Mouse (Mus musculus): ENCODE results near the gene Gm4553. TPM values are rescaled to one million over a fixed set of nuclear protein-coding genes. Genes with fewer than 3 reads are reported as not detected.
"Not testable (repeated sequence)": the region's sequence is repeated elsewhere in the genome, so short reads cannot be mapped to it uniquely, and the experiment has no call there.

The Gm4553 gene
- polyA plus RNA-seq (2014; fragmentation: Nextera tagmentation; extraction: Ambion mirVana) = not detected in 2 replicates

- not testable (repeated sequence) for H3K9me3 ChIP-seq (ENCODE audit: control insufficient read depth, low read length); H3K9ac ChIP-seq (ENCODE audit: low read length); H3K27me3 ChIP-seq (ENCODE audit: control insufficient read depth, insufficient read depth, low read length); H3K27ac ChIP-seq (replicated peaks in 1 of 2; ENCODE audit: control insufficient read depth in 1 of 2, insufficient read depth in 1 of 2, low read depth in 2 of 2, low read length in 2 of 2); H3K36me3 ChIP-seq (ENCODE audit: control insufficient read depth, insufficient read depth, low read length); H3K4me3 ChIP-seq (ENCODE audit: control insufficient read depth in 1 of 2, insufficient read depth in 1 of 2, low read depth in 1 of 2, low read length in 2 of 2); ATAC-seq (ENCODE audit: insufficient number of reproducible peaks, insufficient read depth, low FRiP score, low read depth); H3K4me2 ChIP-seq (ENCODE audit: low read length); H3K4me1 ChIP-seq (ENCODE audit: control insufficient read depth in 2 of 2, insufficient read depth in 2 of 2, low read length in 2 of 2)
Observed at GRCm38 (mm10) chr7:142165639-142166038, at the start of gene Gm4553. Gene Gm4553, minus strand, starts transcription at chr7:142165739.

- not testable (repeated sequence) for H3K4me2 ChIP-seq (ENCODE audit: low read length); H3K9me3 ChIP-seq (ENCODE audit: control insufficient read depth, low read length); H3K36me3 ChIP-seq (ENCODE audit: control insufficient read depth, insufficient read depth, low read length); H3K27me3 ChIP-seq (ENCODE audit: control insufficient read depth, insufficient read depth, low read length); ATAC-seq (ENCODE audit: insufficient number of reproducible peaks, insufficient read depth, low FRiP score, low read depth); H3K4me3 ChIP-seq (ENCODE audit: control insufficient read depth in 1 of 2, insufficient read depth in 1 of 2, low read depth in 1 of 2, low read length in 2 of 2); H3K4me1 ChIP-seq (ENCODE audit: control insufficient read depth in 2 of 2, insufficient read depth in 2 of 2, low read length in 2 of 2); H3K27ac ChIP-seq (replicated peaks in 1 of 2; ENCODE audit: control insufficient read depth in 1 of 2, insufficient read depth in 1 of 2, low read depth in 2 of 2, low read length in 2 of 2); H3K9ac ChIP-seq (ENCODE audit: low read length)
- WGBS = 50% methylated on average over 1 of the region's 1 CpGs
Observed at GRCm38 (mm10) chr7:142212136-142212535, 46.6 kb upstream of the Gm4553 start.

- Histone ChIP-seq H3K4me3 (ENCODE audit: control insufficient read depth in 1 of 2, insufficient read depth in 1 of 2, low read depth in 1 of 2, low read length in 2 of 2) (no peak within 1 kb of the TSS), H3K9ac (ENCODE audit: low read length) (no peak within 1 kb of the TSS), H3K36me3 (ENCODE audit: control insufficient read depth, insufficient read depth, low read length) (no peaks in the 10 kb centered on the region), H3K27me3 (ENCODE audit: control insufficient read depth, insufficient read depth, low read length) (no peaks in the 10 kb centered on the region), H3K9me3 (ENCODE audit: control insufficient read depth, low read length) (no peaks in the 10 kb centered on the region), H3K4me2 (ENCODE audit: low read length) (no peak within 1 kb of the TSS), H3K4me1 (ENCODE audit: control insufficient read depth in 2 of 2, insufficient read depth in 2 of 2, low read length in 2 of 2) (no peaks in the 10 kb centered on the region), H3K27ac (replicated peaks in 1 of 2; ENCODE audit: control insufficient read depth in 1 of 2, insufficient read depth in 1 of 2, low read depth in 2 of 2, low read length in 2 of 2) (no peak within 1 kb of the TSS)
- no peak for ATAC-seq (ENCODE audit: insufficient number of reproducible peaks, insufficient read depth, low FRiP score, low read depth)
- 45% methylated on average over 1 of the region's 1 CpGs for WGBS
Observed at GRCm38 (mm10) chr7:142211559-142211958, 46.0 kb upstream of the Gm4553 start, which contains the start of gene Gm7579. Gene Gm7579, plus strand, starts transcription at chr7:142211859.

- not testable (repeated sequence) for H3K4me3 ChIP-seq (ENCODE audit: control insufficient read depth in 1 of 2, insufficient read depth in 1 of 2, low read depth in 1 of 2, low read length in 2 of 2); H3K4me1 ChIP-seq (ENCODE audit: control insufficient read depth in 2 of 2, insufficient read depth in 2 of 2, low read length in 2 of 2); H3K27ac ChIP-seq (replicated peaks in 1 of 2; ENCODE audit: control insufficient read depth in 1 of 2, insufficient read depth in 1 of 2, low read depth in 2 of 2, low read length in 2 of 2); H3K4me2 ChIP-seq (ENCODE audit: low read length); H3K9ac ChIP-seq (ENCODE audit: low read length); H3K9me3 ChIP-seq (ENCODE audit: control insufficient read depth, low read length); ATAC-seq (ENCODE audit: insufficient number of reproducible peaks, insufficient read depth, low FRiP score, low read depth); H3K27me3 ChIP-seq (ENCODE audit: control insufficient read depth, insufficient read depth, low read length); H3K36me3 ChIP-seq (ENCODE audit: control insufficient read depth, insufficient read depth, low read length)
- 74% methylated on average over 5 of the region's 5 CpGs for WGBS
Observed at GRCm38 (mm10) chr7:142206891-142207290, 41.4 kb upstream of the Gm4553 start.

GRCm38 (mm10) chr7:142205488-142205887 is 39.9 kb upstream of the Gm4553 start:
- Histone ChIP-seq H3K27me3 (ENCODE audit: control insufficient read depth, insufficient read depth, low read length) (no peaks in the 10 kb centered on the region), H3K27ac (replicated peaks in 1 of 2; ENCODE audit: control insufficient read depth in 1 of 2, insufficient read depth in 1 of 2, low read depth in 2 of 2, low read length in 2 of 2) (no peak overlapping the region), H3K4me2 (ENCODE audit: low read length) (no peak overlapping the region), H3K36me3 (ENCODE audit: control insufficient read depth, insufficient read depth, low read length) (no peaks in the 10 kb centered on the region), H3K4me1 (ENCODE audit: control insufficient read depth in 2 of 2, insufficient read depth in 2 of 2, low read length in 2 of 2) (no peaks in the 10 kb centered on the region), H3K9me3 (ENCODE audit: control insufficient read depth, low read length) (no peaks in the 10 kb centered on the region), H3K4me3 (ENCODE audit: control insufficient read depth in 1 of 2, insufficient read depth in 1 of 2, low read depth in 1 of 2, low read length in 2 of 2) (no peak overlapping the region), H3K9ac (ENCODE audit: low read length) (no peak overlapping the region)
- ATAC-seq (ENCODE audit: insufficient number of reproducible peaks, insufficient read depth, low FRiP score, low read depth) = no peak

- Histone ChIP-seq H3K27me3 (ENCODE audit: control insufficient read depth, insufficient read depth, low read length) (no peaks in the 10 kb centered on the region), H3K4me1 (ENCODE audit: control insufficient read depth in 2 of 2, insufficient read depth in 2 of 2, low read length in 2 of 2) (no peaks in the 10 kb centered on the region), H3K36me3 (ENCODE audit: control insufficient read depth, insufficient read depth, low read length) (no peaks in the 10 kb centered on the region), H3K27ac (replicated peaks in 1 of 2; ENCODE audit: control insufficient read depth in 1 of 2, insufficient read depth in 1 of 2, low read depth in 2 of 2, low read length in 2 of 2) (no peak within 1 kb of the TSS), H3K4me2 (ENCODE audit: low read length) (no peak within 1 kb of the TSS), H3K4me3 (ENCODE audit: control insufficient read depth in 1 of 2, insufficient read depth in 1 of 2, low read depth in 1 of 2, low read length in 2 of 2) (no peak within 1 kb of the TSS), H3K9me3 (ENCODE audit: control insufficient read depth, low read length) (no peaks in the 10 kb centered on the region), H3K9ac (ENCODE audit: low read length) (no peak within 1 kb of the TSS)
- ATAC-seq (ENCODE audit: insufficient number of reproducible peaks, insufficient read depth, low FRiP score, low read depth) = no peak
- 57% methylated on average over 1 of the region's 1 CpGs for WGBS
Observed at GRCm38 (mm10) chr7:142201064-142201463, 35.5 kb upstream of the Gm4553 start, which contains the start of gene Krtap5-3. Gene Krtap5-3, plus strand, starts transcription at chr7:142201364.

GRCm38 (mm10) chr7:142198748-142199147 is 33.2 kb upstream of the Gm4553 start:
- Histone ChIP-seq H3K4me3 (ENCODE audit: control insufficient read depth in 1 of 2, insufficient read depth in 1 of 2, low read depth in 1 of 2, low read length in 2 of 2) (no peak overlapping the region), H3K4me1 (ENCODE audit: control insufficient read depth in 2 of 2, insufficient read depth in 2 of 2, low read length in 2 of 2) (no peaks in the 10 kb centered on the region), H3K27ac (replicated peaks in 1 of 2; ENCODE audit: control insufficient read depth in 1 of 2, insufficient read depth in 1 of 2, low read depth in 2 of 2, low read length in 2 of 2) (no peak overlapping the region), H3K9ac (ENCODE audit: low read length) (no peak overlapping the region), H3K27me3 (ENCODE audit: control insufficient read depth, insufficient read depth, low read length) (no peaks in the 10 kb centered on the region), H3K4me2 (ENCODE audit: low read length) (no peak overlapping the region), H3K9me3 (ENCODE audit: control insufficient read depth, low read length) (0 out of 2 replicates have a peak, but pooled peaks cover 3% of the 10 kb centered on the region), H3K36me3 (ENCODE audit: control insufficient read depth, insufficient read depth, low read length) (no peaks in the 10 kb centered on the region)
- no peak for ATAC-seq (ENCODE audit: insufficient number of reproducible peaks, insufficient read depth, low FRiP score, low read depth)
- WGBS = 65% methylated on average over 2 of the region's 2 CpGs

GRCm38 (mm10) chr7:142190289-142190688 is 24.8 kb upstream of the Gm4553 start, which contains the start of gene Gm10153:
Gene Gm10153, minus strand, starts transcription at chr7:142190389.
- H3K27me3 ChIP-seq (ENCODE audit: control insufficient read depth, insufficient read depth, low read length) = 0 out of 2 replicates have a peak, but pooled peaks cover 2% of the 10 kb centered on the region
- 34% methylated on average over 2 of the region's 2 CpGs for WGBS
- H3K36me3 ChIP-seq (ENCODE audit: control insufficient read depth, insufficient read depth, low read length) = no peaks in the 10 kb centered on the region
- H3K4me3 ChIP-seq (ENCODE audit: control insufficient read depth in 1 of 2, insufficient read depth in 1 of 2, low read depth in 1 of 2, low read length in 2 of 2) = no peak within 1 kb of the TSS
- H3K9me3 ChIP-seq (ENCODE audit: control insufficient read depth, low read length) = 0 out of 2 replicates have a peak, but pooled peaks cover 3% of the 10 kb centered on the region
- no peak within 1 kb of the TSS for H3K4me2 ChIP-seq (ENCODE audit: low read length)
- no peak for ATAC-seq (ENCODE audit: insufficient number of reproducible peaks, insufficient read depth, low FRiP score, low read depth)
- H3K27ac ChIP-seq (replicated peaks in 1 of 2; ENCODE audit: control insufficient read depth in 1 of 2, insufficient read depth in 1 of 2, low read depth in 2 of 2, low read length in 2 of 2) = no peak within 1 kb of the TSS
- H3K9ac ChIP-seq (ENCODE audit: low read length) = no peak within 1 kb of the TSS
- H3K4me1 ChIP-seq (ENCODE audit: control insufficient read depth in 2 of 2, insufficient read depth in 2 of 2, low read length in 2 of 2) = no peaks in the 10 kb centered on the region
